Mouse (Mus musculus): ENCODE measurements around the gene Mmp24.

The Mmp24 gene

DNA sequence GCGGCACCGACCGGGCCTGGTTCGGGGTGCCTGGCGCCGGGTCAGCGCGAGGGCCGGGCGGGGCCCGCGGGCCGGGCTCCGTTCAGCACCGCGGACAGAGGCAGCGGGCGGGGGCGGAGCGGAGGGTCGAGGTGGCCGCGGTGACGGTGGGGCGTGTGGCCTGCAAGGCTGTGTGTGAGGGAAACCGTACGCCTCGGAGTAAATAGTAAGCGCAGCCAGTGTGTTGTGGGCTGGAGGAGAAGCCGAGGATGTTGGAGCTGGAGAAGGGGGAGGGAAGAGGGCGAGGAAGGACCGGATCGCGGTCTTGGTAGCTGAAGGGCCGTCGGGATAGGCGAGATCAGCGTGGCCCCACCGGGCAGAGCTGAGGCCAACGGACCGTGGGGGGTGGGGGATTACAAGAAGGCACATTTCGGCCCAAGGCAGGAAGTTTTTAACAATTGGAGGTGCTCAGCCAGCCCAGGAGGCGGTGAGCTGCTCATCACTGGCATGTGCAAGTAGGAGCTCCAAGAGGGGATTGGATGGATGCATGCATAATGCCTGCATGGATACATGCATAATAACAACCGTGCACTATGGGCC, 632 bp downstream of the Mmp24 start:
- DNase-seq (ENCODE audit: low read depth, low spot score) = no peak

- DNase-seq (ENCODE audit: low read depth, low spot score) = no peak
These were observed 1.9 kb downstream of the Mmp24 start for GRCm38 (mm10) chr2:155776824-155777687.

GRCm38 (mm10) chr2:155777688-155777985, 2.5 kb downstream of the Mmp24 start:
- DNase-seq (ENCODE audit: low read depth, low spot score) = no peak

- DNase-seq (ENCODE audit: low read depth, low spot score) = no peak
These were observed 2.9 kb downstream of the Mmp24 start for GRCm38 (mm10) chr2:155778004-155778403.

GRCm38 (mm10) chr2:155779066-155779465, 3.9 kb downstream of the Mmp24 start:
- no peak for DNase-seq (ENCODE audit: low read depth, low spot score)

DNA sequence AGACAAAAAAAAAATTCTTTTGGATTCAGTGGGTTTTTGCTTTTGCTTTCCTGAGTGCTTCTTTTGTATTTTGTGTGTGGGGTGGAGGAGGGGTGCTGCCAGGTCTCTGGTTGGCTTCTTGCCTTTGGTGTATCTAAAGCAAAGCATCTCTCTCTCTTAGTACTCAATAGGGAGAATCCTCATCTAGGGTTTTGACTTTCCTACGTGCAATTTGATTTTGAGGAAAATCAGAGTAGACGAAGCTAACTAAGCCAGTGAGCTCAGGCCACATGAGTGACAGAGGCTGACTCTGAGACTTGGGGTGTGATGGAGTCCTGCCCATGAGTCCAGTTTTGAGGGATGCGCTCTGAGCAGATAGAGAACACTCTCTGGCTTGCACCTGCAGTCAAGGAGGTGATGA, 4.4 kb downstream of the Mmp24 start:
- DNase-seq (ENCODE audit: low read depth, low spot score) = no peak

- DNase-seq (ENCODE audit: low read depth, low spot score) = no peak
These were observed 9.4 kb downstream of the Mmp24 start for GRCm38 (mm10) chr2:155784534-155784933.

DNA sequence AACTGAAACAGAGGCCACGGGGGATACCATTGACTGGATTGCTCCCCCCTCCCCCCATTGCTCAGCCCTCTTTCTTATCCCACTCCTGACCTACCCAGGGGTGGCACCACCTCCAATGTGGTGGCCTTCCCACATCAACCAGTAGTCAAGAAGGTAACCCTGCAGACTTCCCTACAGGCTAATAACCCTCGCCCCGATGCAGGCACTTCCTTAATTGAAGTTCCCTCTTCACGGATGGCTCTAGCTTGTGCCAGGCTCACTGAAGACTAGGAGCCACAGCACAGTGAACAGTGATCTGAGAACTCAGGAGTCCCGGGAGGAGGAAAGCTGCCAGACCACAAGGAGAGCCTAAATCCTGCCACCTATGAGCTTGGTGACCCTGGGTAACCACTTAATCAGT, 11.8 kb downstream of the Mmp24 start:
- no peak for DNase-seq (ENCODE audit: low read depth, low spot score)

DNA sequence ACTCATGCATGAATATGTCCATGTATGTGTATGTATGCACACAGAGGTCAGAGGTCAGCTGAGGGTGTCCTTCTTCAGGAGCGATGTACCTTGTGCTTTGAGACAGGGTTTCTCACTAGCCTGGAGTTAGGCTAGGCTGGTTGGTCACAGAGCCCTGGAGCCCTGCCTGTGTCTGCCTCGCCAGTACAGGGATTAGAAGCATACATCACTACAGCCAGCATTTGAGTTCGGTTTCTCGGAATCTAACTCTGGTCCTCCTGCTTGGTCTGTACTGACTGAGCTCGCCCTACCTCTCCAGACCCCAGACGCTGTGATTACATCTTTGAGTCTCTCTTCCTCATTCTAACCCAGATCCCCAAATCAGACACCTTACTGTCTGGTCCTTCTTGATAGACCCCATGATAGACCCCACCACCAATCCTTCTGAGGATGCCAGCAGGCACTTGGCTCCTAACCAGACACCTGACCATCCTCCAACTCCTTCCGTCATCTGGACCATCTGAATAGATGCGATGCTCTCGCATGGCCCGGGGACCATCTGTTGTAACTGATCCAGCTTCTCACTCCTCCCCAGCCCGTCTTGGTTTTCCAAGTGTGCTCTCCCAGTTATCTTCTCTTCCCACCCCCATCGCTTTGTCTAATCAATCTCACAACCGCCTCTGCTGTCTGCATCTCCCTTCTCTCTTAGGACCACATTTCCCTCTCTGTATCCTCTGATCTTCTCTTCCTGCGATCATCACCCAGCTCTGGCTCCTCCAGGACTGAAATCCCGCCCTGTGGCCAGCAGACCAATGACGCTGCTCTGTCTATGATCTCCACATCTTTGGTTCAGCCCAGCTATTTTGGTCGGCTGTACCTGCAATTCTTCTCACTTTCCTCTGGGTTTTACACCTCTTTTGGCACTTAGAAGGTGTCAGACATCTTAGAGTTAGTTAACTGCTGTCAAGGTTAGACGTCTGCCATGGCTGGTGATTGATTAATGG, 13.1 kb downstream of the Mmp24 start:
- DNase-seq (ENCODE audit: low read depth, low spot score) = no peak

DNA sequence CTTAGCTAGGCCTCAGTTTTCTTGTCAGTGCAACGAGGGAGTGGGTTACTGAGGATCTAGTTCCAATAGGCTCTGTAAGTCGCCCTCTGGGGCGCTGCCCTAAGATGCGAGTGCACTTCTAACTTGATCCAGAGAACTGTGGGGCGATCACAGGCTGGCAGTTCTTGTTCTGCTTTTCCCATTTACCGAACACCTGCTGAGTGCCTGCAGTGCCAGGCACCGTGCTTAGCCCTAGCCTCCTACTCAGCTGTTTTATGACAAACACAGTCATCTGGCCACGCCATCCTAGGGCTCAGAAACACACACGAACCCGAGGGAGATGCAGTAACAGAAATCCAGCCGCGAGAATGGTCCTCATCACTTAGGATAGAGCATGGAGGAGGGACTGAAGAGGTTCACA, 17.8 kb downstream of the Mmp24 start:
- DNase-seq (ENCODE audit: low read depth, low spot score) = no peak

GRCm38 (mm10) chr2:155794674-155795445, 19.7 kb downstream of the Mmp24 start:
- no peak for DNase-seq (ENCODE audit: low read depth, low spot score)

GRCm38 (mm10) chr2:155798613-155799012, 23.5 kb downstream of the Mmp24 start:
- no peak for DNase-seq (ENCODE audit: low read depth, low spot score)

- peak; percentile 42 for DNase-seq (ENCODE audit: low read depth, low spot score)
These were observed 27.6 kb downstream of the Mmp24 start for GRCm38 (mm10) chr2:155802761-155803160.

- no peak for DNase-seq (ENCODE audit: low read depth, low spot score)
These were observed 28.9 kb downstream of the Mmp24 start for GRCm38 (mm10) chr2:155804053-155804452.

GRCm38 (mm10) chr2:155805231-155805924, 30.2 kb downstream of the Mmp24 start:
- DNase-seq (ENCODE audit: low read depth, low spot score) = no peak

GRCm38 (mm10) chr2:155805925-155806255, 30.7 kb downstream of the Mmp24 start:
- no peak for DNase-seq (ENCODE audit: low read depth, low spot score)

- no peak for DNase-seq (ENCODE audit: low read depth, low spot score)
These were observed 31.4 kb downstream of the Mmp24 start for GRCm38 (mm10) chr2:155806548-155806947.

- DNase-seq (ENCODE audit: low read depth, low spot score) = no peak
These were observed 32.3 kb downstream of the Mmp24 start for GRCm38 (mm10) chr2:155807408-155807807.

- DNase-seq (ENCODE audit: low read depth, low spot score) = no peak
These were observed 34.5 kb downstream of the Mmp24 start for GRCm38 (mm10) chr2:155809620-155810019.

- DNase-seq (ENCODE audit: low read depth, low spot score) = peak; percentile 58
These were observed 36.8 kb downstream of the Mmp24 start for GRCm38 (mm10) chr2:155811821-155812396.

GRCm38 (mm10) chr2:155812637-155813036, 37.5 kb downstream of the Mmp24 start:
- DNase-seq (ENCODE audit: low read depth, low spot score) = no peak

Measured in c-Kit-negative CD71-positive TER-119-positive erythroid progenitor cells, embryonic 14.5 days (primary cell).